Mouse (Mus musculus): ENCODE measurements at regions not wholly inside any gene's neighbourhood (a gene's known extent, or its start where the extent isn't known, plus 50 kb on each side); places are given as distances from the start of the nearest gene placed in this dataset.

GRCm38 (mm10) chr13:35389781-35390525 lies 269.7 kb upstream of the Cdyl start:
- no peaks in the 10 kb centered on the region for H3K27me3 ChIP-seq (ENCODE audit: control insufficient read depth, insufficient read depth, low read length)
- H3K36me3 ChIP-seq (ENCODE audit: control insufficient read depth, insufficient read depth, low read length) = no peaks in the 10 kb centered on the region
- no peak for DNase-seq (ENCODE audit: low read depth in 1 of 2, low spot score in 2 of 2)
- H3K4me3 ChIP-seq (ENCODE audit: extremely low read depth, insufficient read depth, insufficient read length) = no peak overlapping the region
- H3K4me1 ChIP-seq (ENCODE audit: control insufficient read depth, insufficient read depth, insufficient read length) = no peaks in the 10 kb centered on the region
- no peak overlapping the region for H3K27ac ChIP-seq (ENCODE audit: insufficient read depth, low read length)
- 37% methylated on average over 6 of the region's 6 CpGs for WGBS
- no peak for TF ChIP-seq POLR2A (IDR thresholded peaks at IDR 0.05; ENCODE audit: low read depth, low read length)
- TF ChIP-seq CTCF (IDR thresholded peaks at IDR 0.05; ENCODE audit: extremely low read depth, insufficient read depth, insufficient read length, insufficient replicate concordance) = no peak

- WGBS = 76% methylated on average over 4 of the region's 4 CpGs
Measured at GRCm38 (mm10) chr13:35390526-35390880, 269.1 kb upstream of the Cdyl start.

GRCm38 (mm10) chr13:35392167-35392566 lies 267.5 kb upstream of the Cdyl start:
- TF ChIP-seq CTCF (IDR thresholded peaks at IDR 0.05; ENCODE audit: extremely low read depth, insufficient read depth, insufficient read length, insufficient replicate concordance) = no peak
- TF ChIP-seq POLR2A (IDR thresholded peaks at IDR 0.05; ENCODE audit: low read depth, low read length) = no peak
- no peaks in the 10 kb centered on the region for H3K36me3 ChIP-seq (ENCODE audit: control insufficient read depth, insufficient read depth, low read length)
- no peaks in the 10 kb centered on the region for H3K4me1 ChIP-seq (ENCODE audit: control insufficient read depth, insufficient read depth, insufficient read length)
- no peak overlapping the region for H3K27ac ChIP-seq (ENCODE audit: insufficient read depth, low read length)
- no peak for DNase-seq (ENCODE audit: low read depth in 1 of 2, low spot score in 2 of 2)
- 74% methylated on average over 6 of the region's 6 CpGs for WGBS
- no peak overlapping the region for H3K4me3 ChIP-seq (ENCODE audit: extremely low read depth, insufficient read depth, insufficient read length)
- no peaks in the 10 kb centered on the region for H3K27me3 ChIP-seq (ENCODE audit: control insufficient read depth, insufficient read depth, low read length)

More at GRCm38 (mm10) chr13:35390526-35390880, 269.1 kb upstream of the Cdyl start:
- no peak overlapping the region for H3K27ac ChIP-seq (ENCODE audit: insufficient read depth, low read length)
- H3K36me3 ChIP-seq (ENCODE audit: control insufficient read depth, insufficient read depth, low read length) = no peaks in the 10 kb centered on the region
- no peak overlapping the region for H3K4me3 ChIP-seq (ENCODE audit: extremely low read depth, insufficient read depth, insufficient read length)
- no peaks in the 10 kb centered on the region for H3K4me1 ChIP-seq (ENCODE audit: control insufficient read depth, insufficient read depth, insufficient read length)
- no peak for DNase-seq (ENCODE audit: low read depth in 1 of 2, low spot score in 2 of 2)
- TF ChIP-seq CTCF (IDR thresholded peaks at IDR 0.05; ENCODE audit: extremely low read depth, insufficient read depth, insufficient read length, insufficient replicate concordance) (no peak), POLR2A (IDR thresholded peaks at IDR 0.05; ENCODE audit: low read depth, low read length) (no peak)
- no peaks in the 10 kb centered on the region for H3K27me3 ChIP-seq (ENCODE audit: control insufficient read depth, insufficient read depth, low read length)

- no peaks in the 10 kb centered on the region for H3K27me3 ChIP-seq (ENCODE audit: control insufficient read depth, insufficient read depth, low read length)
- H3K27ac ChIP-seq (ENCODE audit: insufficient read depth, low read length) = no peak overlapping the region
- no peak overlapping the region for H3K4me3 ChIP-seq (ENCODE audit: extremely low read depth, insufficient read depth, insufficient read length)
- no peaks in the 10 kb centered on the region for H3K4me1 ChIP-seq (ENCODE audit: control insufficient read depth, insufficient read depth, insufficient read length)
- H3K36me3 ChIP-seq (ENCODE audit: control insufficient read depth, insufficient read depth, low read length) = no peaks in the 10 kb centered on the region
- DNase-seq (ENCODE audit: low read depth in 1 of 2, low spot score in 2 of 2) = no peak
- TF ChIP-seq CTCF (IDR thresholded peaks at IDR 0.05; ENCODE audit: extremely low read depth, insufficient read depth, insufficient read length, insufficient replicate concordance) = no peak
- TF ChIP-seq POLR2A (IDR thresholded peaks at IDR 0.05; ENCODE audit: low read depth, low read length) = no peak
- WGBS = 60% methylated on average over 4 of the region's 4 CpGs
Measured at GRCm38 (mm10) chr13:35395192-35395591, 264.4 kb upstream of the Cdyl start.

GRCm38 (mm10) chr13:35395630-35396029 lies 264.0 kb upstream of the Cdyl start:
- no peak for DNase-seq (ENCODE audit: low read depth in 1 of 2, low spot score in 2 of 2)

GRCm38 (mm10) chr13:35397166-35397565 lies 262.5 kb upstream of the Cdyl start:
- 83% methylated on average over 2 of the region's 2 CpGs for whole genome bisulfite sequencing
- Histone ChIP-seq H3K4me3 (ENCODE audit: extremely low read depth, insufficient read depth, insufficient read length) (no peak overlapping the region), H3K27me3 (ENCODE audit: control insufficient read depth, insufficient read depth, low read length) (no peaks in the 10 kb centered on the region), H3K36me3 (ENCODE audit: control insufficient read depth, insufficient read depth, low read length) (no peaks in the 10 kb centered on the region), H3K4me1 (ENCODE audit: control insufficient read depth, insufficient read depth, insufficient read length) (no peaks in the 10 kb centered on the region), H3K27ac (ENCODE audit: insufficient read depth, low read length) (no peak overlapping the region)
- DNase-seq (ENCODE audit: low read depth in 1 of 2, low spot score in 2 of 2) = no peak
- TF ChIP-seq CTCF (IDR thresholded peaks at IDR 0.05; ENCODE audit: extremely low read depth, insufficient read depth, insufficient read length, insufficient replicate concordance) (no peak), POLR2A (IDR thresholded peaks at IDR 0.05; ENCODE audit: low read depth, low read length) (no peak)

More at GRCm38 (mm10) chr13:35395630-35396029, 264.0 kb upstream of the Cdyl start:
- no peak for TF ChIP-seq POLR2A (IDR thresholded peaks at IDR 0.05; ENCODE audit: low read depth, low read length)
- no peak for TF ChIP-seq CTCF (IDR thresholded peaks at IDR 0.05; ENCODE audit: extremely low read depth, insufficient read depth, insufficient read length, insufficient replicate concordance)
- H3K4me1 ChIP-seq (ENCODE audit: control insufficient read depth, insufficient read depth, insufficient read length) = no peaks in the 10 kb centered on the region
- no peaks in the 10 kb centered on the region for H3K36me3 ChIP-seq (ENCODE audit: control insufficient read depth, insufficient read depth, low read length)
- H3K4me3 ChIP-seq (ENCODE audit: extremely low read depth, insufficient read depth, insufficient read length) = no peak overlapping the region
- H3K27me3 ChIP-seq (ENCODE audit: control insufficient read depth, insufficient read depth, low read length) = no peaks in the 10 kb centered on the region
- H3K27ac ChIP-seq (ENCODE audit: insufficient read depth, low read length) = no peak overlapping the region
- 73% methylated on average over 5 of the region's 5 CpGs for WGBS

- H3K4me1 ChIP-seq (ENCODE audit: control insufficient read depth, insufficient read depth, insufficient read length) = no peaks in the 10 kb centered on the region
- no peaks in the 10 kb centered on the region for H3K27me3 ChIP-seq (ENCODE audit: control insufficient read depth, insufficient read depth, low read length)
- DNase-seq (ENCODE audit: low read depth in 1 of 2, low spot score in 2 of 2) = no peak
- TF ChIP-seq CTCF (IDR thresholded peaks at IDR 0.05; ENCODE audit: extremely low read depth, insufficient read depth, insufficient read length, insufficient replicate concordance) = no peak
- TF ChIP-seq POLR2A (IDR thresholded peaks at IDR 0.05; ENCODE audit: low read depth, low read length) = no peak
- H3K4me3 ChIP-seq (ENCODE audit: extremely low read depth, insufficient read depth, insufficient read length) = no peak overlapping the region
- H3K27ac ChIP-seq (ENCODE audit: insufficient read depth, low read length) = no peak overlapping the region
- 81% methylated on average over 8 of the region's 8 CpGs for WGBS
- H3K36me3 ChIP-seq (ENCODE audit: control insufficient read depth, insufficient read depth, low read length) = no peaks in the 10 kb centered on the region
Measured at GRCm38 (mm10) chr13:35398192-35398591, 261.4 kb upstream of the Cdyl start.

All from spleen, adult 2 months (tissue).